Mouse (Mus musculus): Measurements from ENCODE around the gene Gm17509.

DNA sequence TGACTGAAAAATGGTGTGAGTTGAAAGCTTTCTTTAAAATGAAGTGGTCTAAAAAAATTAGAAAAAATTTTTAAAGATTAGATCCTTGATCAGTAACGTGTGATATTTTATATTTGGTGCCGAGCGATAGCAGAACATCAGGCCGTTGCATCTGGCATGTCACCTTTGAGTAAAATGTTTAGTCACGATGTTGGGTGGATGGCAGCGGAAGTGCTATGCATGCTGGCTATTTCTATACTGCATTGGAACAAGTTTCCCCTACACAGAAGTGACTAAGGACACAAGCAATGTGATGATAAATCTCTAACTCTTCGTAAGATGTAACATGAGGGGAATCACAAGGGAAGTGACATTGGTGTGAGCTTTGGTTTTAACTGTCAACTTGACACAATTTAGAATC, 16.2 kb downstream of the Gm17509 start:
- TF ChIP-seq GATA1 (IDR thresholded peaks at IDR 0.05; ENCODE audit: borderline replicate concordance, low read length) (no peak), CTCF (IDR thresholded peaks at IDR 0.05; ENCODE audit: low read depth, low read length) (no peak), POLR2AphosphoS5 (IDR thresholded peaks at IDR 0.05; ENCODE audit: insufficient replicate concordance, low read depth, low read length) (no peak), TAL1 (conservative IDR thresholded peaks at IDR 0.05; ENCODE audit: low read depth, low read length) (no peak), GATA2 (IDR thresholded peaks at IDR 0.05; ENCODE audit: borderline replicate concordance, low read depth, low read length) (no peak)

Data from G1E (cell line).